Mouse (Mus musculus): ENCODE measurements around the gene Tmem110. TPM values are rescaled to one million over a fixed set of nuclear protein-coding genes. Genes with fewer than 3 reads are reported as not detected.
A peak's percentile ranks its signal among the peaks of the same experiment; 100 is the strongest.

Gene Tmem110
- 11.8 and 14.4 TPM in 2 replicates for polyA plus RNA-seq (2015; fragmentation: Nextera tagmentation; extraction: Ambion mirVana)

DNA sequence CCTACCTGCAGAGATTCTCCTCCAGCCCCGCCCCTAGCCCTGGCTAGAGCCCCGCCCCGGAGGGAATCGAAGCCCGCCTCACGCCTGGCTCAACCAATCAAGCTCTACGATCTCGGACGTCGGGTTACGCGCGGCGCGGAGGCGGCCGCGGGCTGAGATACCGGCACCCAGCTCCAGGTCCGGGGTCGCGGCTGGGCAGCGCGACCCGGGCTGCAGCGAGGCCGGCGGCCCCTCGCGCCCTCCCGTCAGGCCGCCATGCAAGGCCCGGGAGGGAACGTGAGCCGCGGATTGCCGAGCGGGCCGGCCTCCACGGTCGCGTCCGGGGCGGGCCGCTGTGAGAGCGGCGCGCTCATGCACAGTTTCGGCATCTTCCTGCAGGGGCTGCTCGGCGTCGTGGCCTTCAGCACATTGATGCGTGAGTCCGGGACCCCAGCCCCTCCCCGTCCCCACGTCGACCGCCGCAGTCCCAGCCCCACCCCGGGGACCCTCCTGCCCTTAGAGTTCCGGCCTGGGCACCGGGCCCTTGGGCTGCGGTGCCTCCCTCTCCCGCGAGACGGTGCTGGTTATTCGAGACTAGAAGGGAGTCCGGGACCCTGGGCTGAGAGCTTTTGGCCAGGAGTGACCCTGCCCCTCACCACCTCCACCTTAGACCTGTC lies at the start of gene Tmem110:
Tmem110 (plus strand) TSS at position 115 of the 656 bp plus-strand sequence.
- Histone ChIP-seq H3K27me3 (ENCODE audit: insufficient read depth, low read length) (no peaks in the 10 kb centered on the region), H3K36me3 (replicated peaks; ENCODE audit: insufficient read depth, low read length) (0 out of 2 replicates have a peak, but pooled peaks cover 4% of the 10 kb centered on the region), H3K9me3 (ENCODE audit: low read length) (no peaks in the 10 kb centered on the region), H3K9ac (replicated peaks) (peak within 1 kb of the TSS; percentile 85), H3K4me1 (ENCODE audit: insufficient read depth) (peaks cover 41% of the 10 kb centered on the region), H3K4me2 (ENCODE audit: low read depth, low read length) (peak within 1 kb of the TSS; percentile 91), H3K27ac (ENCODE audit: low read depth) (peak within 1 kb of the TSS; percentile 46), H3K4me3 (ENCODE audit: low read depth, low read length) (peak within 1 kb of the TSS; percentile 80)
- ATAC-seq (peak; percentile 85), DNase-seq (peak; percentile 90)
- WGBS (ENCODE audit: insufficient replicate concordance), result under 1% methylated on average over 63 of the region's 68 CpGs
- TF ChIP-seq EP300 (IDR thresholded peaks at IDR 0.05; ENCODE audit: low read depth) (no peak), CTCF (IDR thresholded peaks at IDR 0.05; ENCODE audit: low read depth) (peak; percentile 45; the same call in 1 of the 2 replicates)

DNA sequence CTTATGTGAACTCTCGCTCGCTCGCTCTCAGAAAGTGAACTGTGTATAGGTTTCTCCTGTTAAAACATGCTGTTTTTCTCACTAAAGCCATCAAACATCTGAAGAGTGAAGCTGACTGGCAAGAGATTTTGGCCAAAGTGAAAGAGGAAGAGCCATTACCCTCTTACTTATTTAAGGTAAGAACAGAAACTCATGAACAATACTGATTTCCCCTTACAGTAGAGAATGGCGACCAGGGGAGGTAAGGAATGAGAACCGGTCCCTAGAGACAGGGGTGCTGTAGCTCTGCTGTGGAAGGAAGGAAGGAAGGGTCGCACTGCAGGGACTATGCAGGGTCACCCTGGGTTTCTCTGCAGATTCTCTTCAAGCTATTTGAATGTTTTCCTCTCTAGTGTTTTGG lies 40.8 kb upstream of the Tmem110 start:
- H3K9me3 ChIP-seq (ENCODE audit: low read length), result no peaks in the 10 kb centered on the region
- H3K27me3 ChIP-seq (ENCODE audit: insufficient read depth, low read length), result no peaks in the 10 kb centered on the region
- DNase-seq (no peak), ATAC-seq (no peak)
- H3K4me1 ChIP-seq (ENCODE audit: insufficient read depth), result no peaks in the 10 kb centered on the region
- H3K36me3 ChIP-seq (replicated peaks; ENCODE audit: insufficient read depth, low read length), result peaks cover 25% of the 10 kb centered on the region
- 74% methylated on average over 6 of the region's 6 CpGs for WGBS (ENCODE audit: insufficient replicate concordance)
- no peak overlapping the region for H3K4me3 ChIP-seq (ENCODE audit: low read depth, low read length)
- H3K9ac ChIP-seq (replicated peaks), result no peak overlapping the region
- no peak overlapping the region for H3K4me2 ChIP-seq (ENCODE audit: low read depth, low read length)
- TF ChIP-seq CTCF (IDR thresholded peaks at IDR 0.05; ENCODE audit: low read depth), result no peak
- no peak for TF ChIP-seq EP300 (IDR thresholded peaks at IDR 0.05; ENCODE audit: low read depth)
- no peak overlapping the region for H3K27ac ChIP-seq (ENCODE audit: low read depth)

DNA sequence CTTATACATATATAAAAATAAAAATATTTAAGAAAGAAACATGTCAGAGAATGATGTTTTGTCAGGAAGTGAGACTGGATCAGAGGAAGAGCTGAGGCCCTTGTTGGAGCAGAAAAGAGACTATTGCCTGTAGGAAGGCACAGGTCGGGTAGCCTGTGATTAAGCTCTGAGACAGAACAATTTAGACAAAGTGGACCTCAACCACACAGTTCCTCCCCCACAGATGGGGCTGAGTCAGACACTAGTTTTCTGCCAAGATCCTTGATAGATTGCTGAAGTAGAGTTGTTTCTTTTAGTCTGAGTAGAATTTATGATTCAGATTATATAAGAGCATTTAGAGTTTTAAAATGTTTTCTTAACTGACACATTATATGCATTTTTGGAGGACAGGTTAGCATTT lies 35.9 kb upstream of the Tmem110 start:
- Histone ChIP-seq H3K4me3 (ENCODE audit: low read depth, low read length) (no peak overlapping the region), H3K4me2 (ENCODE audit: low read depth, low read length) (no peak overlapping the region), H3K36me3 (replicated peaks; ENCODE audit: insufficient read depth, low read length) (peaks cover 29% of the 10 kb centered on the region), H3K27ac (ENCODE audit: low read depth) (no peak overlapping the region), H3K9me3 (ENCODE audit: low read length) (no peaks in the 10 kb centered on the region), H3K27me3 (ENCODE audit: insufficient read depth, low read length) (no peaks in the 10 kb centered on the region), H3K9ac (replicated peaks) (no peak overlapping the region), H3K4me1 (ENCODE audit: insufficient read depth) (no peaks in the 10 kb centered on the region)
- WGBS (ENCODE audit: insufficient replicate concordance), result 66% methylated on average over 1 of the region's 1 CpGs
- TF ChIP-seq EP300 (IDR thresholded peaks at IDR 0.05; ENCODE audit: low read depth), result no peak
- no peak for TF ChIP-seq CTCF (IDR thresholded peaks at IDR 0.05; ENCODE audit: low read depth)
- no peak for ATAC-seq
- no peak for DNase-seq

DNA sequence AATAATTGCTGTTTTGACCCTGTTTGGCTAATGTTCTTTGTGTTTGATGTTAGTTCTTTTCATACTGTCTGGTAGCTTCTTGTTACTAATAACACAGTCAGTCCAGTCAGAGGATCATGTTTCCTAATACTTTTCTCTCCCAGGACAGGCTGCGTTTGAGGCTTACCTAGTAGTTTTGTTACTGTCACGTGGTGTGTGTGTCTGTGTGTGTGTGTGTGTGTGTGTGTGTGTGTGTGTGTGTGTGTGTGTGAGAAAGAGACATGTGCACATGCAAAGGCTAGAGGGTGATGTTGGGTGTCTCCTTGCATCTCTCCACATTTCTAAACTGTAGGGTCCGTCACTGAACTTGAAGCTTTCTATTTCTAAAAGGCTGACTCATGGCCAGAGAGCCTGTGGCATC lies 32.5 kb upstream of the Tmem110 start:
- DNase-seq, result no peak
- 92% methylated on average over 3 of the region's 3 CpGs for WGBS (ENCODE audit: insufficient replicate concordance)
- H3K4me1 ChIP-seq (ENCODE audit: insufficient read depth), result no peaks in the 10 kb centered on the region
- H3K36me3 ChIP-seq (replicated peaks; ENCODE audit: insufficient read depth, low read length), result peaks cover 28% of the 10 kb centered on the region
- H3K9ac ChIP-seq (replicated peaks), result no peak overlapping the region
- no peak overlapping the region for H3K4me3 ChIP-seq (ENCODE audit: low read depth, low read length)
- H3K27ac ChIP-seq (ENCODE audit: low read depth), result no peak overlapping the region
- no peaks in the 10 kb centered on the region for H3K9me3 ChIP-seq (ENCODE audit: low read length)
- TF ChIP-seq CTCF (IDR thresholded peaks at IDR 0.05; ENCODE audit: low read depth) (no peak), EP300 (IDR thresholded peaks at IDR 0.05; ENCODE audit: low read depth) (no peak)
- H3K4me2 ChIP-seq (ENCODE audit: low read depth, low read length), result no peak overlapping the region
- no peak for ATAC-seq
- no peaks in the 10 kb centered on the region for H3K27me3 ChIP-seq (ENCODE audit: insufficient read depth, low read length)

DNA sequence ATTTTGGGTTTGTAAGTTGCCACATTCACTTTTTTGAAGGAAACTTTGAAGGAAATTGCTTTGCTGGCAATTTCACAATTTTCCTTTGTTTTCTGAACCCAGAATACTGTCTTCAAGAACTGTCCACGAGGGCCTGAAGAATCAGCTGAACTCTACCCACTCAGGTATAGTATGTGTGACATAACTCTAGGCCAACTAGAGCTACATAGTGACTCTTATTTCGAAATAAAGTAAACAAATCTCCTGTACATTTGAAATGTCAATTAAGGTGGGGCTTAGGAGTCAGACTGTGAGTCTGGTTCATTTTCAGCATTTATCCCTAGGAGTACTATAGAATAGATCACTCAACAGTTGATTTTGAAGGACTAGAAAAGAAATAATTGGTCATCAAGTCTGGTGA lies 23.6 kb upstream of the Tmem110 start:
- H3K36me3 ChIP-seq (replicated peaks; ENCODE audit: insufficient read depth, low read length), result peaks cover 24% of the 10 kb centered on the region
- no peak overlapping the region for H3K27ac ChIP-seq (ENCODE audit: low read depth)
- no peaks in the 10 kb centered on the region; the same call in 1 of the 2 replicates for H3K4me1 ChIP-seq (ENCODE audit: insufficient read depth)
- TF ChIP-seq CTCF (IDR thresholded peaks at IDR 0.05; ENCODE audit: low read depth), result no peak
- TF ChIP-seq EP300 (IDR thresholded peaks at IDR 0.05; ENCODE audit: low read depth), result no peak
- H3K4me2 ChIP-seq (ENCODE audit: low read depth, low read length), result no peak overlapping the region
- DNase-seq (no peak), ATAC-seq (no peak)
- H3K27me3 ChIP-seq (ENCODE audit: insufficient read depth, low read length), result no peaks in the 10 kb centered on the region
- no peak overlapping the region for H3K4me3 ChIP-seq (ENCODE audit: low read depth, low read length)
- no peak overlapping the region for H3K9ac ChIP-seq (replicated peaks)
- WGBS (ENCODE audit: insufficient replicate concordance), result 61% methylated on average over 2 of the region's 2 CpGs
- H3K9me3 ChIP-seq (ENCODE audit: low read length), result no peaks in the 10 kb centered on the region

DNA sequence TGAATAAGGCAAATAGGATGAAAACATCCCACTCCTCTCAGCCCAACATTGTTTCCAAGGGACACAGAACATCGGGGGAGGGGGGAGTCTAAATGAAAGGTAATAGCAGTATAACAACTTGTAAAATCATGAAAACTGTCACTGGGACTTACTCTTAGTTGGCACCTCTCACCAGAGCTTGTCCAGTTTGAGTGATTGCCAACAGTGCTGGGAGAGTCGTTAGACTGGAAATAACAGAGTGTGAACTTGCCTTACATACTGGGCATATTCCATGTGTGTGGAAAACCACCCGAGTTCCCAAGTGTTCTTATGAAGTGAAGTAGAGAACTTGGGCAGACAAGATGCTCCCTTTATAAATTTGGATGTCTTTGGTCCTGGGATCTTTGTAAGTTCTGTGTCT lies 4.3 kb upstream of the Tmem110 start:
- Histone ChIP-seq H3K4me3 (ENCODE audit: low read depth, low read length) (no peak overlapping the region), H3K9me3 (ENCODE audit: low read length) (no peaks in the 10 kb centered on the region), H3K9ac (replicated peaks) (no peak overlapping the region), H3K27me3 (ENCODE audit: insufficient read depth, low read length) (no peaks in the 10 kb centered on the region), H3K4me1 (ENCODE audit: insufficient read depth) (peaks cover under 1% of the 10 kb centered on the region), H3K4me2 (ENCODE audit: low read depth, low read length) (no peak overlapping the region), H3K36me3 (replicated peaks; ENCODE audit: insufficient read depth, low read length) (peaks cover 24% of the 10 kb centered on the region), H3K27ac (ENCODE audit: low read depth) (no peak overlapping the region)
- no peak for ATAC-seq
- WGBS (ENCODE audit: insufficient replicate concordance), result 78% methylated on average over 3 of the region's 3 CpGs
- TF ChIP-seq CTCF (IDR thresholded peaks at IDR 0.05; ENCODE audit: low read depth) (no peak), EP300 (IDR thresholded peaks at IDR 0.05; ENCODE audit: low read depth) (no peak)
- no peak for DNase-seq

Data from liver, postnatal 0 days (tissue).